Mouse (Mus musculus): ENCODE data around the gene Sft2d1. TPM values are rescaled to one million over a fixed set of nuclear protein-coding genes. Genes with fewer than 3 reads are reported as not detected.

Gene Sft2d1
- total and polyA plus RNA-seq, 3 experiments, result 23.7 to 64.1 (median 29.1) TPM

DNA sequence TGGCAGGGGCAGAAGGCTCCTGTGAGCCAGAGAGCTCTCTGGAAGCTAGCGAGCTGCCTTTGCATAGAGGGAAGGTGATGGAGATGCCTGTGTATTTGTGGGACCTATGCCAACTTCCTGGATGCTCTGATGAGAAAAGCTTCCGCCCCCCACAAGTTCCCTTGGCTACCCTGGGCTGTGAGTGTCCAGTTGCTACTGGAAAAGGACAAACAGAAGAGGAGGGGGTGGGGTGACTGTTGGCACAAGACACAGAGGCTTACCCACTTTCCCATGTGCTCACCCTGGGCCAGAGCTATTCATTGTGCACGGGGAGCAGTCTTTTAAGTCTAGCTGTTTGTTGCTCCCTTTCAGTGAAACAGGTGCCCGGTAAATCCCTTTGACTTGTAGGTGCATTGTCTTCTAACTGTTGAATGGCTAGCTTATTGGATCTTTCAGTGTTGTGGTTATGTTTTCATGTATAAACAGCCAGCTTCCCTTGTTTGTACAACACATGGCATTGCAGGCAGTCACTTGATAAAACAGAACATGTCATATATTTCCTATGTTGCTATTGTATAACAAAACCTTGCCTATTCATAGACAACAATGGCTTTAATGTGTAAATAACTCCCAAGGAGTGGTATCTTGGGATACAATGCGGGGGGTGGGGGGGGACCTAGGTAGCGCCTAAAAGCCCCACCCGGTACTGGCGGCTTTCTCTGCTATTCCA lies 28.9 kb downstream of the Sft2d1 start:
- no peak for DNase-seq (ENCODE audit: low spot score)
- no peak for ATAC-seq (ENCODE audit: extremely low read depth, insufficient number of reproducible peaks, low FRiP score, poor library complexity, severe bottlenecking)
- Histone ChIP-seq H3K27me3 (ENCODE audit: insufficient read depth, low read length) (peaks cover 23% of the 10 kb centered on the region), H3K4me1 (ENCODE audit: insufficient read depth, low read depth, low read length) (peaks cover 5% of the 10 kb centered on the region; the same call in 1 of the 2 replicates), H3K4me3 (ENCODE audit: low read depth, low read length) (no peak overlapping the region), H3K9me3 (replicated peaks) (peaks cover 6% of the 10 kb centered on the region), H3K36me3 (replicated peaks) (peaks cover 12% of the 10 kb centered on the region)
- no peak for TF ChIP-seq TAL1 (conservative IDR thresholded peaks at IDR 0.05; ENCODE audit: low read depth, low read length)
- no peak for TF ChIP-seq GATA2 (IDR thresholded peaks at IDR 0.05; ENCODE audit: borderline replicate concordance, low read depth, low read length)
- no peak for TF ChIP-seq GATA1 (IDR thresholded peaks at IDR 0.05; ENCODE audit: borderline replicate concordance, low read length)
- no peak for TF ChIP-seq CTCF (IDR thresholded peaks at IDR 0.05; ENCODE audit: low read depth, low read length)
- no peak for TF ChIP-seq POLR2AphosphoS5 (IDR thresholded peaks at IDR 0.05; ENCODE audit: insufficient replicate concordance, low read depth, low read length)

DNA sequence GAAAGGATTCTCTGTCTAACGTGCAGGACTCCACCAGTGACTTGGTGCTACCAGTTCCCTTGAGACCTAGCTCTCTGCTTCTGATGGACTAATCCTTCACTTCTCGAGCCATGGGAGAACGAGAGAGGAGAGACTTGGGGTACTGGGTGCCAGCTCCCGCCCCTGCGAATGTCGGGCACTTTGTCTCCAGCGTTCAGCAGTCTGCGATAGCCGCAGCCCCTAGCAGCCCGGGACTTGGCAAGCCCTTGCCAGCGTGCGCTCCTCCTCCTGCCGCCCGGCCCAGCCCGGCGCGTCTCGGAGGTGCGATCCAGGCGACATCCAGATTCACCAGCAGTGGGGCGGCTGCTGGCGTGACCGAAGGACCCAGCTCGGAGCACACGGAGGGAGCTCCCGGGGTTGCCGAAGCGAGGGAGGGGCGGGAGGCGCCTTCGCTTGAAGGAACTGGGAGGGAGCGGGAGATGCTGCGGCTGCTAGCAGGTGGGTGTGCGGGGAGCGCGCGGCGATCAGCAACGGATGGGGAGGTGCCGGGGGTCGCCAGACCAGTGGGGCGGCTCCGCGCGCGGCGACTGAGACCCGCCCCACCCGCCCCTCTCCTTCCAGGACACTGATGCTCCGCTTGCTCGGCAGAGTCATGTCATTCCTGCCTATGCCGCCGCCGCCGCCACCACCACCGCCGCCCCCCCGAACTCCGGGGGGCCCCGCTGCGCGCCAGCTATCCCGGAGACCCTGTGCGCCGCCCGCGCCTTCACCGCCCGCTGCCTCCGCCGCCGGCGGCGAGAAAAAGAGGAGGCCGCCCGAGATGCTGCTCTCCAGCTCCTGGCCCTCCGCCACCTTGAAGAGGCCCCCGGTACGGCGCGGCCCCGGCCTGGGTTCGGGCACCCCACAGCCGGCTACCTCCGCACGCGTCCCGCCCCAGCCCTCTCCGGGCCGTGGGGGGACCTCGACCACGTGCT lies 29.8 kb downstream of the Sft2d1 start:
- no peak for ATAC-seq (ENCODE audit: extremely low read depth, insufficient number of reproducible peaks, low FRiP score, poor library complexity, severe bottlenecking)
- peaks cover 5% of the 10 kb centered on the region; the same call in 1 of the 2 replicates for H3K4me1 ChIP-seq (ENCODE audit: insufficient read depth, low read depth, low read length)
- H3K4me3 ChIP-seq (ENCODE audit: low read depth, low read length), result no peak overlapping the region; the same call in 1 of the 2 replicates
- DNase-seq (ENCODE audit: low spot score), result no peak
- peaks cover 25% of the 10 kb centered on the region for H3K27me3 ChIP-seq (ENCODE audit: insufficient read depth, low read length)
- TF ChIP-seq CTCF (IDR thresholded peaks at IDR 0.05; ENCODE audit: low read depth, low read length) (no peak), TAL1 (conservative IDR thresholded peaks at IDR 0.05; ENCODE audit: low read depth, low read length) (no peak), GATA2 (IDR thresholded peaks at IDR 0.05; ENCODE audit: borderline replicate concordance, low read depth, low read length) (no peak), POLR2AphosphoS5 (IDR thresholded peaks at IDR 0.05; ENCODE audit: insufficient replicate concordance, low read depth, low read length) (no peak), GATA1 (IDR thresholded peaks at IDR 0.05; ENCODE audit: borderline replicate concordance, low read length) (no peak)
- peaks cover 6% of the 10 kb centered on the region for H3K9me3 ChIP-seq (replicated peaks)
- peaks cover 12% of the 10 kb centered on the region for H3K36me3 ChIP-seq (replicated peaks)

DNA sequence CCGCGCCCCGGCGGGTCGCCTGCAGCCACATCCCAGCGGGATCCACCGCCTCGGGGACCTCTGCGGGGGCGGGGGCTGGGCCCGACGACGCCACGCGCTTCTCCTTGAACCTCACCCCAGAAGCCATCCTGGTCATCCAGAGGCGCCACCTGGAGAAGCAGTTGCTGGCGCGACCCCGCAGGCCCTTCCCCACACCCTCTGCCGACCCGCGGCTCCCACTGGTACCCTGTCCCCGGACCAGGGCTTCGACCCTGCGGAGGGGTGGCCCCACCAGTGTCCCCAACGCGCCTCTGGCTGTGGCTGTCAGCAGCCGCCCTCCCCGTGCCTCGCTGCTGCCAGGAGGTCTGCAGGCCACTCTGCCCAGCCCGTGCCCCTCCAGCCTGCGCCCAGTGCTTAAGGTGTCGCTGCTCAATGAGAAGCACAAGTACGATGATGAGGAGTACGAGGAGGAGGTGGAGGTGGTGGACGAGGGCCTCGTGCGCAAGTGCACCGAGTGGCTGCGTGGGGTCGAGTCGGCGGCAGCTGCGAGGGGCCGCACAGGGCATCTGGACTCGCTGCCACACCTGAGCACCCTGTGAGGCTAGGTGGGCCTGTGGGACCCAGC lies 30.6 kb downstream of the Sft2d1 start:
- Histone ChIP-seq H3K4me1 (ENCODE audit: insufficient read depth, low read depth, low read length) (peaks cover 5% of the 10 kb centered on the region; the same call in 1 of the 2 replicates), H3K36me3 (replicated peaks) (peaks cover 12% of the 10 kb centered on the region), H3K4me3 (ENCODE audit: low read depth, low read length) (no peak overlapping the region), H3K27me3 (ENCODE audit: insufficient read depth, low read length) (peaks cover 25% of the 10 kb centered on the region), H3K9me3 (replicated peaks) (peaks cover 6% of the 10 kb centered on the region)
- no peak for ATAC-seq (ENCODE audit: extremely low read depth, insufficient number of reproducible peaks, low FRiP score, poor library complexity, severe bottlenecking)
- TF ChIP-seq GATA2 (IDR thresholded peaks at IDR 0.05; ENCODE audit: borderline replicate concordance, low read depth, low read length) (no peak), CTCF (IDR thresholded peaks at IDR 0.05; ENCODE audit: low read depth, low read length) (no peak), POLR2AphosphoS5 (IDR thresholded peaks at IDR 0.05; ENCODE audit: insufficient replicate concordance, low read depth, low read length) (no peak), GATA1 (IDR thresholded peaks at IDR 0.05; ENCODE audit: borderline replicate concordance, low read length) (no peak), TAL1 (conservative IDR thresholded peaks at IDR 0.05; ENCODE audit: low read depth, low read length) (no peak)
- no peak for DNase-seq (ENCODE audit: low spot score)

DNA sequence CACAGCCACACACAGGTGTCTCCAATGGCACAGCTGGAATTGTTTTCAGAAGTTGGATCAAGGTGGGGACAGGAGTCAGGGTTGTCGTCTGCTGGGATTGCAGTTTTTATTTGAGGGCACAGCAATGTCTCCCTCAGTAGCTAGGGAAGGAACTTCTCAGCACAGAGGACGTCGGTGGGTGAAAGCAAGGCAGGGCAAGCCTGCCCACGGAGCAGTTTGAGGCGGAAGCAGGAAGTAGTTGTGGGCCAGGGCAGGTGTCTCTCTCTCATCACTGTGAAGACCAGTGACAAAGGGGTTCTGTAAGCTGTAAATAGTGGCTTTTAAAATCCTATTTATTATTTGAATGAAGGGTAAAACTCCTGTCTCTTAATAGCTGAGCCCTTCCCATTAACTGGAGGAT lies 31.8 kb downstream of the Sft2d1 start:
- ATAC-seq (ENCODE audit: extremely low read depth, insufficient number of reproducible peaks, low FRiP score, poor library complexity, severe bottlenecking) (no peak), DNase-seq (ENCODE audit: low spot score) (no peak)
- no peak for TF ChIP-seq CTCF (IDR thresholded peaks at IDR 0.05; ENCODE audit: low read depth, low read length)
- TF ChIP-seq GATA1 (IDR thresholded peaks at IDR 0.05; ENCODE audit: borderline replicate concordance, low read length), result no peak
- TF ChIP-seq POLR2AphosphoS5 (IDR thresholded peaks at IDR 0.05; ENCODE audit: insufficient replicate concordance, low read depth, low read length), result no peak
- no peak for TF ChIP-seq GATA2 (IDR thresholded peaks at IDR 0.05; ENCODE audit: borderline replicate concordance, low read depth, low read length)
- TF ChIP-seq TAL1 (conservative IDR thresholded peaks at IDR 0.05; ENCODE audit: low read depth, low read length), result no peak
- Histone ChIP-seq H3K4me3 (ENCODE audit: low read depth, low read length) (no peak overlapping the region), H3K4me1 (ENCODE audit: insufficient read depth, low read depth, low read length) (peaks cover 5% of the 10 kb centered on the region; the same call in 1 of the 2 replicates), H3K9me3 (replicated peaks) (peaks cover 6% of the 10 kb centered on the region), H3K36me3 (replicated peaks) (peaks cover 12% of the 10 kb centered on the region), H3K27me3 (ENCODE audit: insufficient read depth, low read length) (peaks cover 25% of the 10 kb centered on the region)

DNA sequence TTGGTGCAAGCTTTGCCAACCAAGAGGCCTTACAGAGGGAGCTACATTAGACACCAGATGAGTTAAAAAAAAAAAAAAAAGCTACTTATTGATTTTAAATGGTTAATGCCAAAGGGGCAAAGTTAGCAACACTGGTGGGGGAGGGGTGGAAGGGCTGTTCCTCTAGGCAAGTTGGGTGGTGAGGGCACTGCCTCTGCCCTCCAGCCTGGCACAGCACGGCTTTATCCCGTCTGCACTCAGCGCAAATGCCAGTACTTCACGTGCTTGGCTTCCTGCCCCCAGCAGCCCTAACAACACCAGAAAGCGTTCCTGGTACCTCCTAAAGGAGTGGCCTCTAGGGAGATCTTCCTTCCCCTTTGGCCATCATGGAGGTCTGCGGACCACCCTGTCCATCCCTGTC lies 32.5 kb downstream of the Sft2d1 start:
- H3K36me3 ChIP-seq (replicated peaks), result peaks cover 12% of the 10 kb centered on the region
- no peak overlapping the region for H3K4me3 ChIP-seq (ENCODE audit: low read depth, low read length)
- ATAC-seq (ENCODE audit: extremely low read depth, insufficient number of reproducible peaks, low FRiP score, poor library complexity, severe bottlenecking), result no peak
- no peak for DNase-seq (ENCODE audit: low spot score)
- TF ChIP-seq GATA1 (IDR thresholded peaks at IDR 0.05; ENCODE audit: borderline replicate concordance, low read length) (no peak), TAL1 (conservative IDR thresholded peaks at IDR 0.05; ENCODE audit: low read depth, low read length) (no peak), POLR2AphosphoS5 (IDR thresholded peaks at IDR 0.05; ENCODE audit: insufficient replicate concordance, low read depth, low read length) (no peak), GATA2 (IDR thresholded peaks at IDR 0.05; ENCODE audit: borderline replicate concordance, low read depth, low read length) (no peak), CTCF (IDR thresholded peaks at IDR 0.05; ENCODE audit: low read depth, low read length) (no peak)
- H3K27me3 ChIP-seq (ENCODE audit: insufficient read depth, low read length), result peaks cover 25% of the 10 kb centered on the region
- H3K9me3 ChIP-seq (replicated peaks), result peaks cover 6% of the 10 kb centered on the region
- peaks cover 5% of the 10 kb centered on the region; the same call in 1 of the 2 replicates for H3K4me1 ChIP-seq (ENCODE audit: insufficient read depth, low read depth, low read length)
